Mouse (Mus musculus): ENCODE results near the gene Eif1ad.
"Not testable (repeated sequence)": the region's sequence is repeated elsewhere in the genome, so short reads cannot be mapped to it uniquely, and the experiment has no call there.

Eif1ad gene

DNA sequence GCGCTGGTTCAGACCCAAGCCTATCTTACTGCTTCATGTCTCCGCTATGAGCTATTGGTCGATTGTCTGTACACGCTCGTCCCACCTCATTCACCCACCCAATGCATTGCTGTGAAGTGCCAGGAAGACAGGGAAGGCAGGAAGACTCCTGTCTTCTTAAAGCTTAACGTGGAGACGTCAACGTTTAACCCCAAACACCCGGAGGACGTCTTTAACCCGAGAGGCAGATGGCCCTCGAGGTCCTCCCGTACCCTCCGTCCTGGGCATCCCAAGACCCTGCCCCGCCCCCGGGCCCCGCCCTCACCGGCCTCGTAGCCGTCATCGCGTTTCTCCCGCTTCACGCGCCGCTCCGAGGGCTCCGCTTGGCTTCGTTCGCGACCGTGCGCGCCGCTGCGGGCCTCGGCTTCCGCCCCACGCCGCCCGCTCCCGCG lies 21.5 kb downstream of the Eif1ad start:
- Histone ChIP-seq H3K4me1 (replicated peaks; ENCODE audit: low read depth, low read length) (peaks cover 80% of the 10 kb centered on the region), H3K27me3 (ENCODE audit: insufficient read depth, low read length) (no peaks in the 10 kb centered on the region), H3K36me3 (ENCODE audit: insufficient read depth, low read length) (peaks cover 61% of the 10 kb centered on the region), H3K9me3 (ENCODE audit: low read length) (no peaks in the 10 kb centered on the region), H3K4me3 (replicated peaks; ENCODE audit: low read length) (peak overlapping the region; percentile 98)
- TF ChIP-seq POU5F1 (IDR thresholded peaks at IDR 0.05; ENCODE audit: borderline replicate concordance, low read length) (no peak), NANOG (IDR thresholded peaks at IDR 0.05; ENCODE audit: borderline replicate concordance, low read length) (no peak), CTCF (conservative IDR thresholded peaks at IDR 0.05; ENCODE audit: low read length) (no peak)

GRCm38 (mm10) chr19:5388588-5389242 lies 22.2 kb downstream of the Eif1ad start, which contains the start of gene Sart1:
Sart1 (minus strand) TSS chr19:5388703.
- Histone ChIP-seq H3K4me1 (replicated peaks; ENCODE audit: low read depth, low read length) (peaks cover 78% of the 10 kb centered on the region), H3K4me3 (replicated peaks; ENCODE audit: low read length) (peak within 1 kb of the TSS; percentile 98), H3K27me3 (ENCODE audit: insufficient read depth, low read length) (no peaks in the 10 kb centered on the region), H3K36me3 (ENCODE audit: insufficient read depth, low read length) (peaks cover 56% of the 10 kb centered on the region), H3K9me3 (ENCODE audit: low read length) (no peaks in the 10 kb centered on the region)
- no peak for TF ChIP-seq CTCF (conservative IDR thresholded peaks at IDR 0.05; ENCODE audit: low read length)
- no peak for TF ChIP-seq POU5F1 (IDR thresholded peaks at IDR 0.05; ENCODE audit: borderline replicate concordance, low read length)
- TF ChIP-seq NANOG (IDR thresholded peaks at IDR 0.05; ENCODE audit: borderline replicate concordance, low read length), result no peak

DNA sequence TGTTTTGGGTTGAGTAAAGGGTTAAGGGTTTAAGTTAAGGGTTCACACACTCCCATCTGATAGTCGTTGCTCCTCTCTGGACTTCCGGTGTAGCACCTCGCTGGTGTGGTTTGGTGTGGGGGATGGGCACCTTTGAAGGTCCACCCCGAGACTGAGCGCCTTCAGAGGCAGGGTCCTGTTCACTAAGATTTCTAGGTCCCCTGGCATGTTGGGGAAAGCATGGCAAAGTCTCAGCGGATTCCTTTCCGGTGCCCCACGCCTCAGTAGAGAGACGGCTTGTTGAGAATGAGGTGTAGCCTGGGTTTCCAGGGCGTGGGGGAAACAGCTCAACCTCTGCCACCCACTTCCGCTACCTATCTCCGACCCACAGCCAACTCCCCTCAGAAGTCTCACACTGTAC lies 23.1 kb downstream of the Eif1ad start:
- TF ChIP-seq CTCF (conservative IDR thresholded peaks at IDR 0.05; ENCODE audit: low read length), result no peak
- TF ChIP-seq POU5F1 (IDR thresholded peaks at IDR 0.05; ENCODE audit: borderline replicate concordance, low read length), result no peak
- TF ChIP-seq NANOG (IDR thresholded peaks at IDR 0.05; ENCODE audit: borderline replicate concordance, low read length), result no peak

GRCm38 (mm10) chr19:5390416-5390815 lies 23.9 kb downstream of the Eif1ad start:
- H3K36me3 ChIP-seq (ENCODE audit: insufficient read depth, low read length), result peaks cover 43% of the 10 kb centered on the region
- TF ChIP-seq CTCF (conservative IDR thresholded peaks at IDR 0.05; ENCODE audit: low read length) (no peak), NANOG (IDR thresholded peaks at IDR 0.05; ENCODE audit: borderline replicate concordance, low read length) (no peak), POU5F1 (IDR thresholded peaks at IDR 0.05; ENCODE audit: borderline replicate concordance, low read length) (no peak)

More for the DNA sequence above, 23.1 kb downstream of the Eif1ad start:
- no peaks in the 10 kb centered on the region for H3K9me3 ChIP-seq (ENCODE audit: low read length)
- peak overlapping the region; percentile 98 for H3K4me3 ChIP-seq (replicated peaks; ENCODE audit: low read length)
- H3K4me1 ChIP-seq (replicated peaks; ENCODE audit: low read depth, low read length), result peaks cover 75% of the 10 kb centered on the region
- peaks cover 51% of the 10 kb centered on the region for H3K36me3 ChIP-seq (ENCODE audit: insufficient read depth, low read length)
- H3K27me3 ChIP-seq (ENCODE audit: insufficient read depth, low read length), result no peaks in the 10 kb centered on the region

DNA sequence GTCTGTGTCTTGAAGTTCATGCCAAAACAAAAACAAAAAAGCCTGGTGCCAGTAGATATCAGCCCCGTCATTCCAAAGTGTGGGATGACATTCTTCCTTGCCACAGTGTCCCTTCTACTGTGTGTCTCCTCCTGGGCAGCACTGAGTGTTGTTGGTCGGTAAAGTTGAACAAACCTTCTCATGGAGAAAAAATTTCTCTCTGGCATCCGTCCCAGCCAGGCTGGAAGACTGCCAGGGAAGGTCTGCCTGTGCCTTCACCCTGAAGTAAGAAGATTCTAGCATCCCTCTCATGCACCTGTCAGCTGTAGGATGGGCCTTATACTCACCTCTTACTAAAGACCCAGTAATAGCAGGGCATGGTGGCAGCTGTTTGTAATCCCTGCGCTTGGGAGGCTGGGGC lies 26.4 kb downstream of the Eif1ad start:
- peaks cover 55% of the 10 kb centered on the region for H3K4me1 ChIP-seq (replicated peaks; ENCODE audit: low read depth, low read length)
- TF ChIP-seq CTCF (conservative IDR thresholded peaks at IDR 0.05; ENCODE audit: low read length) (no peak), POU5F1 (IDR thresholded peaks at IDR 0.05; ENCODE audit: borderline replicate concordance, low read length) (no peak), NANOG (IDR thresholded peaks at IDR 0.05; ENCODE audit: borderline replicate concordance, low read length) (no peak)
- peaks cover 27% of the 10 kb centered on the region for H3K36me3 ChIP-seq (ENCODE audit: insufficient read depth, low read length)
- H3K9me3 ChIP-seq (ENCODE audit: low read length), result no peaks in the 10 kb centered on the region
- H3K27me3 ChIP-seq (ENCODE audit: insufficient read depth, low read length), result no peaks in the 10 kb centered on the region
- no peak overlapping the region for H3K4me3 ChIP-seq (replicated peaks; ENCODE audit: low read length)

More at GRCm38 (mm10) chr19:5390416-5390815, 23.9 kb downstream of the Eif1ad start:
- no peaks in the 10 kb centered on the region for H3K27me3 ChIP-seq (ENCODE audit: insufficient read depth, low read length)
- no peaks in the 10 kb centered on the region for H3K9me3 ChIP-seq (ENCODE audit: low read length)
- peaks cover 72% of the 10 kb centered on the region for H3K4me1 ChIP-seq (replicated peaks; ENCODE audit: low read depth, low read length)
- peak overlapping the region; percentile 98 for H3K4me3 ChIP-seq (replicated peaks; ENCODE audit: low read length)

GRCm38 (mm10) chr19:5394168-5394567 lies 27.6 kb downstream of the Eif1ad start:
- H3K27me3 ChIP-seq (ENCODE audit: insufficient read depth, low read length), result no peaks in the 10 kb centered on the region
- H3K4me1 ChIP-seq (replicated peaks; ENCODE audit: low read depth, low read length), result peaks cover 54% of the 10 kb centered on the region
- peaks cover 27% of the 10 kb centered on the region for H3K36me3 ChIP-seq (ENCODE audit: insufficient read depth, low read length)
- H3K9me3 ChIP-seq (ENCODE audit: low read length), result no peaks in the 10 kb centered on the region
- TF ChIP-seq CTCF (conservative IDR thresholded peaks at IDR 0.05; ENCODE audit: low read length) (no peak), NANOG (IDR thresholded peaks at IDR 0.05; ENCODE audit: borderline replicate concordance, low read length) (no peak), POU5F1 (IDR thresholded peaks at IDR 0.05; ENCODE audit: borderline replicate concordance, low read length) (no peak)
- H3K4me3 ChIP-seq (replicated peaks; ENCODE audit: low read length), result no peak overlapping the region

- no peaks in the 10 kb centered on the region for H3K27me3 ChIP-seq (ENCODE audit: insufficient read depth, low read length)
- no peak overlapping the region for H3K4me3 ChIP-seq (replicated peaks; ENCODE audit: low read length)
- peaks cover 53% of the 10 kb centered on the region for H3K4me1 ChIP-seq (replicated peaks; ENCODE audit: low read depth, low read length)
- TF ChIP-seq POU5F1 (IDR thresholded peaks at IDR 0.05; ENCODE audit: borderline replicate concordance, low read length) (no peak), NANOG (IDR thresholded peaks at IDR 0.05; ENCODE audit: borderline replicate concordance, low read length) (no peak), CTCF (conservative IDR thresholded peaks at IDR 0.05; ENCODE audit: low read length) (no peak)
- H3K9me3 ChIP-seq (ENCODE audit: low read length), result no peaks in the 10 kb centered on the region
- H3K36me3 ChIP-seq (ENCODE audit: insufficient read depth, low read length), result peaks cover 27% of the 10 kb centered on the region
Measured at GRCm38 (mm10) chr19:5395371-5395770, 28.8 kb downstream of the Eif1ad start.

- Histone ChIP-seq H3K4me3 (replicated peaks; ENCODE audit: low read length) (peak overlapping the region; percentile 49), H3K4me1 (replicated peaks; ENCODE audit: low read depth, low read length) (peaks cover 23% of the 10 kb centered on the region)
- H3K9me3 ChIP-seq (ENCODE audit: low read length); H3K27me3 ChIP-seq (ENCODE audit: insufficient read depth, low read length); H3K36me3 ChIP-seq (ENCODE audit: insufficient read depth, low read length): not testable (repeated sequence)
Measured at GRCm38 (mm10) chr19:5401073-5401472, 34.5 kb downstream of the Eif1ad start.

- Histone ChIP-seq H3K27me3 (ENCODE audit: insufficient read depth, low read length) (no peaks in the 10 kb centered on the region), H3K36me3 (ENCODE audit: insufficient read depth, low read length) (no peaks in the 10 kb centered on the region), H3K4me3 (replicated peaks; ENCODE audit: low read length) (no peak within 1 kb of the TSS), H3K4me1 (replicated peaks; ENCODE audit: low read depth, low read length) (peaks cover 29% of the 10 kb centered on the region), H3K9me3 (ENCODE audit: low read length) (no peaks in the 10 kb centered on the region)
- TF ChIP-seq CTCF (conservative IDR thresholded peaks at IDR 0.05; ENCODE audit: low read length) (no peak), NANOG (IDR thresholded peaks at IDR 0.05; ENCODE audit: borderline replicate concordance, low read length) (no peak), POU5F1 (IDR thresholded peaks at IDR 0.05; ENCODE audit: borderline replicate concordance, low read length) (no peak)
Measured at GRCm38 (mm10) chr19:5402293-5402692, 35.8 kb downstream of the Eif1ad start, which contains the start of gene Tsga10ip. Tsga10ip (minus strand) TSS chr19:5402526.
